Mouse (Mus musculus) natural killer cell, adult 2 months (primary cell): ENCODE data around the gene Neu2.

ENCODE experiments used
- DNase-seq, 2 experiments: peaks; one replicate each; pipeline ENCODE4 v3.0.0; 2022; ENCODE audit warnings: low spot score in 2 of 2

Neu2 gene

GRCm38 (mm10) chr1:87614576-87615295, 105.0 kb downstream of the Neu2 start:
- no peak for DNase-seq

- peak; percentile 64 to 74 for DNase-seq
Measured at GRCm38 (mm10) chr1:87620211-87620668, 110.6 kb downstream of the Neu2 start, which contains the start of gene Inpp5d. Gene Inpp5d (plus strand): TSS chr1:87620312.

- no peak for DNase-seq
Measured at GRCm38 (mm10) chr1:87620693-87621092, 111.0 kb downstream of the Neu2 start.

- peak; percentile 71 to 73 for DNase-seq
Measured at GRCm38 (mm10) chr1:87621146-87621857, 111.6 kb downstream of the Neu2 start.

- no peak for DNase-seq
Measured at GRCm38 (mm10) chr1:87621858-87622279, 112.2 kb downstream of the Neu2 start.

- no peak for DNase-seq
Measured at GRCm38 (mm10) chr1:87623977-87624666, 114.4 kb downstream of the Neu2 start.

GRCm38 (mm10) chr1:87624826-87625225, 115.1 kb downstream of the Neu2 start:
- no peak for DNase-seq

- DNase-seq, result peak in 1 of 2 experiments; percentile 67
Measured at GRCm38 (mm10) chr1:87625254-87626025, 115.8 kb downstream of the Neu2 start.

GRCm38 (mm10) chr1:87626344-87626743, 116.7 kb downstream of the Neu2 start:
- peak; percentile 89 to 91 for DNase-seq

- no peak for DNase-seq
Measured at GRCm38 (mm10) chr1:87628085-87628484, 118.4 kb downstream of the Neu2 start.

GRCm38 (mm10) chr1:87631584-87631983, 121.9 kb downstream of the Neu2 start:
- no peak for DNase-seq

GRCm38 (mm10) chr1:87632163-87632562, 122.5 kb downstream of the Neu2 start:
- DNase-seq, result no peak

- no peak for DNase-seq
Measured at GRCm38 (mm10) chr1:87636716-87637117, 127.0 kb downstream of the Neu2 start.

GRCm38 (mm10) chr1:87637121-87637877, 127.6 kb downstream of the Neu2 start:
- peak; percentile 73 to 77 for DNase-seq

- DNase-seq, result no peak
Measured at GRCm38 (mm10) chr1:87637878-87638600, 128.3 kb downstream of the Neu2 start.

- no peak for DNase-seq
Measured at GRCm38 (mm10) chr1:87639724-87640123, 130.0 kb downstream of the Neu2 start.

GRCm38 (mm10) chr1:87640165-87640661, 130.5 kb downstream of the Neu2 start:
- DNase-seq, result peak; percentile 85 to 90

- DNase-seq, result no peak
Measured at GRCm38 (mm10) chr1:87643016-87643415, 133.3 kb downstream of the Neu2 start.

- DNase-seq, result no peak
Measured at GRCm38 (mm10) chr1:87645041-87645440, 135.4 kb downstream of the Neu2 start.

- DNase-seq, result no peak
Measured at GRCm38 (mm10) chr1:87645748-87646147, 136.1 kb downstream of the Neu2 start.
